Mouse (Mus musculus) CH12.LX (cell line): ENCODE measurements around the gene Cux1.

ENCODE experiments used
- CHD1 ChIP-seq: IDR thresholded peaks from 2 replicates; pipeline ENCODE4 v1.6.1; 2012; ENCODE audit warnings: low read depth, low read length, improper control_type of control experiment, inconsistent platforms
- CTCF ChIP-seq, 2 experiments: IDR thresholded peaks in 1 of 2; conservative IDR thresholded peaks in 1 of 2; 2 replicates each; pipeline ENCODE4 v1.5.1; 2011 to 2012; ENCODE audit warnings: low read depth in 2 of 2, low read length in 2 of 2, improper control_type of control experiment in 1 of 2, inconsistent platforms in 1 of 2, mild to moderate bottlenecking in 1 of 2, moderate library complexity in 1 of 2
- ELF1 ChIP-seq: IDR thresholded peaks from 2 replicates; pipeline ENCODE4 v1.6.1; 2014; ENCODE audit warnings: low read depth, mild to moderate bottlenecking, inconsistent platforms, low read length, improper control_type of control experiment
- ETS1 ChIP-seq: conservative IDR thresholded peaks from 2 replicates; pipeline ENCODE4 v1.6.1; 2012; ENCODE audit warnings: low read depth, mild to moderate bottlenecking, inconsistent platforms, low read length, improper control_type of control experiment, moderate library complexity
- NRF1 ChIP-seq: IDR thresholded peaks from 2 replicates; pipeline ENCODE4 v1.6.1; 2014; ENCODE audit warnings: low read depth, mild to moderate bottlenecking, inconsistent platforms, low read length, improper control_type of control experiment, moderate library complexity
- POLR2A ChIP-seq: IDR thresholded peaks from 2 replicates; pipeline ENCODE4 v1.6.1; 2011; ENCODE audit warnings: low read depth, mild to moderate bottlenecking, improper control_type of control experiment, low read length
- POLR2AphosphoS2 ChIP-seq: IDR thresholded peaks from 2 replicates; pipeline ENCODE4 v1.6.1; 2011; ENCODE audit warnings: low read depth, low read length, improper control_type of control experiment
- USF2 ChIP-seq: conservative IDR thresholded peaks from 2 replicates; pipeline ENCODE4 v1.6.1; 2011; ENCODE audit warnings: low read depth, low read length, improper control_type of control experiment
- ZC3H11A ChIP-seq: IDR thresholded peaks from 2 replicates; pipeline ENCODE4 v1.6.1; 2012; ENCODE audit warnings: low read depth, mild to moderate bottlenecking, inconsistent platforms, low read length, improper control_type of control experiment
- ZNF384 ChIP-seq: IDR thresholded peaks from 2 replicates; pipeline ENCODE4 v1.6.1; 2012; ENCODE audit warnings: low read depth, low read length, improper control_type of control experiment, inconsistent platforms

- TF ChIP-seq CTCF (conservative IDR thresholded peaks at IDR 0.05 in 1 of 2, IDR thresholded peaks at IDR 0.05 in 1 of 2; ENCODE audit: low read depth in 2 of 2, low read length in 2 of 2) (no peak), ZNF384 (no peak), POLR2A (no peak), ELF1 (no peak), NRF1 (no peak), USF2 (no peak), POLR2AphosphoS2 (no peak), CHD1 (no peak), ETS1 (no peak), ZC3H11A (no peak)
These were observed 263.8 kb downstream of the Cux1 start for GRCm38 (mm10) chr5:136303409-136303983.
